Comparison of ENCODE assay signal across 9 mouse cellular contexts in the genomic region with DNA sequence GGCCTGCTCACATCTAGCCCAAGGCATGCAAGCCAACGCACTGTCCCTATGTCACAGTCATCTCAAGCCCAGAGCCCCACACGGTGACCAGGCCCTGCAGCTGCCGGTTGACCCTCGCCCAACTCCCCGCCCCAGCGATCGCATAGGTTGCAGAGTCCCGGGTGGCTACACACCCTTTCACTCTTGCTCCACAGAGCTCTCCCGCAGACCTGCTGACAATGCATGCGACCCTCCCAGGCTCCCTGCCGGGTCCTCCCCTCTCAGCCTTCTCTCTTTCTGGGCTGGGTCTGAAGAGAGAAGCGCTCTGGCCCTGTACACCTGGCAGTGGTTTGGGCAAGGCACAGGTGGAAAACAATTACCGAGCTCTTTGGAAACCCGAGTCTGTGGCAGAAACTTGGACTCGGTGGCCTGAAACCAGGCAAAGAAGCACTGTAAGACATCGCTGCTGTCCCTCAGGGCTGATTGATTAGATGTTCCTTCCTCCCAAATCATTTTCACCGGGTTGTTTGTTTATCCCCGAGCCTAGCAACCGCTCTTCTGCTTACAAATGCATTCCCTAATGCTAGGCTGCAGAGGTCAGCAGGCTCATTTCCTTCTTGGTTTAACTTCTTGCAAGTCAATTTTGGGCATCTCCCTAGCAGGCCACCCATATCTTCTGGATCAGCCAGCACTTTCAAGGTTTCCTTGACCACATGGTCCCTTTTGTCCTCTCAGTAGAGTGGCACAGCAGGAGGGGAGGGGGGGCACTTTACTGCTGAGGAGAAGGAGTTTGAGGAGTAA.
DNase-seq lines count a peak whose midpoint lies in the region; ATAC-seq and TF ChIP-seq lines count a peak whose summit lies in the region.
"Had no signal": no experiment of that assay in that cellular context is flagged by ENCODE, and none has a peak within 500 bp of the region (broad histone marks: within the 10 kb centered on the region; RNA-seq: fewer than 3 reads in every experiment).

No protein-coding gene starts in this region.

- H3K4me3 ChIP-seq in lung, adult 2 months (replicated peaks; ENCODE audit: extremely low read depth, low read depth, low read length) = no peak overlapping the region
- H3K4me3 ChIP-seq in heart, embryonic 16.5 days (ENCODE audit: low read length) = no peak overlapping the region
- no peak overlapping the region for H3K4me3 ChIP-seq in liver, embryonic 11.5 days (ENCODE audit: low read depth, low read length)
- no peak overlapping the region for H3K4me3 ChIP-seq in stomach, embryonic 15.5 days (replicated peaks)
- H3K4me3 ChIP-seq: myocyte had no signal

- TF ChIP-seq POLR2A in lung, adult 2 months (IDR thresholded peaks at IDR 0.05; ENCODE audit: borderline replicate concordance, extremely low read depth, low read depth, low read length) = no peak

- H3K27me3 ChIP-seq in heart, embryonic 16.5 days (ENCODE audit: control insufficient read depth, insufficient read depth, low read length) = peaks cover 2% of the 10 kb centered on the region
- peaks cover 3% of the 10 kb centered on the region; the same call in 1 of the 2 replicates for H3K27me3 ChIP-seq in liver, embryonic 11.5 days (replicated peaks; ENCODE audit: control insufficient read depth, insufficient read depth, low read length)
- H3K27me3 ChIP-seq in stomach, embryonic 15.5 days (replicated peaks) = no peaks in the 10 kb centered on the region

- ATAC-seq in heart, embryonic 16.5 days (replicated peaks; ENCODE audit: extremely low read depth, insufficient read depth, low FRiP score) = no peak
- ATAC-seq in liver, embryonic 11.5 days (replicated peaks; ENCODE audit: low FRiP score) = 0 out of 2 replicates have a peak, but pooled peaks have one; percentile 23
- ATAC-seq in stomach, embryonic 15.5 days (ENCODE audit: insufficient read depth, low FRiP score, low read depth) = no peak

- peak overlapping the region; percentile 37; the same call in 1 of the 2 replicates for H3K4me2 ChIP-seq in heart, embryonic 16.5 days (ENCODE audit: low read depth, low read length)
- peak overlapping the region; percentile 18 for H3K4me2 ChIP-seq in liver, embryonic 11.5 days
- H3K4me2 ChIP-seq in stomach, embryonic 15.5 days = peak overlapping the region; percentile 11; the same call in 1 of the 2 replicates

- no peak for TF ChIP-seq CTCF in lung, adult 2 months (IDR thresholded peaks at IDR 0.05; ENCODE audit: insufficient read depth, low read length)

- peaks cover 11% of the 10 kb centered on the region for H3K4me1 ChIP-seq in lung, adult 2 months (ENCODE audit: control insufficient read depth, insufficient read depth, low read length)
- 0 out of 2 replicates have a peak, but pooled peaks cover 2% of the 10 kb centered on the region for H3K4me1 ChIP-seq in heart, embryonic 16.5 days (ENCODE audit: control insufficient read depth, insufficient read depth, low read length)
- no peaks in the 10 kb centered on the region; the same call in 1 of the 2 replicates for H3K4me1 ChIP-seq in liver, embryonic 11.5 days (replicated peaks; ENCODE audit: control insufficient read depth, insufficient read depth, low read length)
- peaks cover 22% of the 10 kb centered on the region for H3K4me1 ChIP-seq in stomach, embryonic 15.5 days

- 0 out of 2 replicates have a peak overlapping the region, but pooled peaks have one; percentile 31 for H3K9ac ChIP-seq in heart, embryonic 16.5 days (ENCODE audit: low read length)
- H3K9ac ChIP-seq in liver, embryonic 11.5 days (ENCODE audit: low read depth, low read length) = no peak overlapping the region
- no peak overlapping the region for H3K9ac ChIP-seq in stomach, embryonic 15.5 days

- H3K36me3 ChIP-seq in heart, embryonic 16.5 days (ENCODE audit: control insufficient read depth, insufficient read depth) = no peaks in the 10 kb centered on the region
- no peaks in the 10 kb centered on the region for H3K36me3 ChIP-seq in liver, embryonic 11.5 days (ENCODE audit: control insufficient read depth, insufficient read depth, low read length)
- H3K36me3 ChIP-seq in stomach, embryonic 15.5 days = no peaks in the 10 kb centered on the region

- 12% methylated on average over 19 of the region's 19 CpGs for WGBS in lung, adult 2 months
- WGBS in heart, embryonic 16.5 days = 12% methylated on average over 19 of the region's 19 CpGs
- WGBS in liver, embryonic 11.5 days = 10% methylated on average over 19 of the region's 19 CpGs
- 17% methylated on average over 19 of the region's 19 CpGs for WGBS in stomach, embryonic 15.5 days

- no peaks in the 10 kb centered on the region for H3K9me3 ChIP-seq in heart, embryonic 16.5 days (replicated peaks; ENCODE audit: control insufficient read depth, low read length)
- no peaks in the 10 kb centered on the region for H3K9me3 ChIP-seq in liver, embryonic 11.5 days (ENCODE audit: control insufficient read depth, low read length)
- no peaks in the 10 kb centered on the region for H3K9me3 ChIP-seq in stomach, embryonic 15.5 days

- H3K27ac ChIP-seq in heart, embryonic 16.5 days (ENCODE audit: low read length) = no peak overlapping the region
- H3K27ac ChIP-seq in liver, embryonic 11.5 days (ENCODE audit: low read depth, low read length) = no peak overlapping the region
- no peak overlapping the region for H3K27ac ChIP-seq in stomach, embryonic 15.5 days

- peak; percentile 15 to 54 for DNase-seq in lung, adult 18-20 months
- DNase-seq in lung, adult 2 months = no peak
- no peak for DNase-seq in liver, embryonic 11.5 days (ENCODE audit: low spot score)
- DNase-seq in ovary, postnatal 14 days (ENCODE audit: low spot score) = no peak
- no peak for DNase-seq in spleen, adult 12 weeks (ENCODE audit: low spot score)
- DNase-seq in right cerebral cortex, postnatal 14 days = no peak

Comparison
In these comparisons a context has a peak if more than half of its experiments do, and no peak if none do; other contexts are left out.
1. DNase-seq: peak in lung, adult 18-20 months (2 of 2); none in lung, adult 2 months (single experiment), liver, embryonic 11.5 days (single experiment), ovary, postnatal 14 days (single experiment), spleen, adult 12 weeks (single experiment) and right cerebral cortex, postnatal 14 days (single experiment).
2. Peak in every context shown above with its lines, with median percentiles within 50 percentile points of each other: H3K4me2 ChIP-seq.